Mouse (Mus musculus) lung, postnatal 14 days (tissue): ENCODE measurements at regions not wholly inside any gene's neighbourhood (a gene's known extent, or its start where the extent isn't known, plus 50 kb on each side); places are given as distances from the start of the nearest gene placed in this dataset.

Experiments used
- DNase-seq: peaks from one replicate; pipeline ENCODE4 v3.0.0; 2021

GRCm38 (mm10) chr1:19754346-19754745, 545.6 kb downstream of the Tfap2b start:
- DNase-seq: no peak

GRCm38 (mm10) chr1:19757921-19758436, 549.3 kb downstream of the Tfap2b start:
- DNase-seq: no peak

- no peak for DNase-seq
Measured at GRCm38 (mm10) chr1:19766879-19767278, 558.2 kb downstream of the Tfap2b start.

GRCm38 (mm10) chr1:19772266-19772665, 563.6 kb downstream of the Tfap2b start:
- no peak for DNase-seq

GRCm38 (mm10) chr1:19774502-19774901, 565.8 kb downstream of the Tfap2b start:
- DNase-seq: no peak

GRCm38 (mm10) chr1:19777542-19777941, 568.8 kb downstream of the Tfap2b start:
- no peak for DNase-seq

GRCm38 (mm10) chr1:19786971-19787370, 578.3 kb downstream of the Tfap2b start:
- DNase-seq: no peak

- DNase-seq: no peak
Measured at GRCm38 (mm10) chr1:19794124-19794523, 585.4 kb downstream of the Tfap2b start.

- no peak for DNase-seq
Measured at GRCm38 (mm10) chr1:19825887-19826286, 617.2 kb downstream of the Tfap2b start.

- DNase-seq: no peak
Measured at GRCm38 (mm10) chr1:19826455-19827366, 618.0 kb downstream of the Tfap2b start.

GRCm38 (mm10) chr1:19849918-19850317, 641.2 kb downstream of the Tfap2b start:
- DNase-seq: peak; percentile 11

- no peak for DNase-seq
Measured at GRCm38 (mm10) chr1:19857250-19857649, 648.5 kb downstream of the Tfap2b start.

GRCm38 (mm10) chr1:19868478-19868877, 659.8 kb downstream of the Tfap2b start:
- DNase-seq: no peak

- no peak for DNase-seq
Measured at GRCm38 (mm10) chr1:19881193-19881592, 672.5 kb downstream of the Tfap2b start.

GRCm38 (mm10) chr1:19899426-19899825, 690.7 kb downstream of the Tfap2b start:
- DNase-seq: no peak

GRCm38 (mm10) chr1:19899889-19900310, 691.2 kb downstream of the Tfap2b start:
- no peak for DNase-seq

GRCm38 (mm10) chr1:19900983-19901531, 692.3 kb downstream of the Tfap2b start:
- no peak for DNase-seq

- DNase-seq: no peak
Measured at GRCm38 (mm10) chr1:19912194-19912846, 703.6 kb downstream of the Tfap2b start.

- DNase-seq: no peak
Measured at GRCm38 (mm10) chr1:19918762-19919161, 699.1 kb downstream of the Pkhd1 start.

GRCm38 (mm10) chr1:19927192-19927591, 690.7 kb downstream of the Pkhd1 start:
- DNase-seq: no peak

- DNase-seq: no peak
Measured at GRCm38 (mm10) chr1:19927736-19928327, 690.0 kb downstream of the Pkhd1 start.

- DNase-seq: no peak
Measured at GRCm38 (mm10) chr1:19951050-19951679, 666.7 kb downstream of the Pkhd1 start.
